Mouse (Mus musculus) cerebellum, adult 2 months (tissue): ENCODE data around the gene Asb18. TPM values are rescaled to one million over a fixed set of nuclear protein-coding genes. Genes with fewer than 3 reads are reported as not detected.

Experiments
- DNase-seq, 2 experiments: peaks; one replicate each; pipeline ENCODE4 v3.0.0; 2021
- H3K27ac ChIP-seq: fragments of 200-500 bp; 2 replicates; pipeline ENCODE4 v1.5.1; 2012; ENCODE audit warnings: low read length, control low read depth, inconsistent platforms; ENCODE audit not compliant: insufficient read depth
- H3K27me3 ChIP-seq: fragments of 200-500 bp; 2 replicates; pipeline ENCODE4 v1.6.1; 2012; ENCODE audit warnings: inconsistent platforms, mild to moderate bottlenecking, low read length, moderate library complexity; ENCODE audit not compliant: control insufficient read depth, insufficient read depth
- H3K4me1 ChIP-seq: fragments of 200-500 bp; 2 replicates; pipeline ENCODE4 v1.6.1; 2011; ENCODE audit warnings: low read length; ENCODE audit not compliant: control insufficient read depth, insufficient read depth
- H3K4me3 ChIP-seq: fragments of 200-500 bp; replicated peaks from 2 replicates; pipeline ENCODE3; 2011; ENCODE audit warnings: mild to moderate bottlenecking, low read depth, low read length, control low read depth; ENCODE audit not compliant: insufficient read depth
- CTCF ChIP-seq: fragments of 200-500 bp; IDR thresholded peaks from 2 replicates; pipeline ENCODE4 v1.5.1; 2011; ENCODE audit warnings: low read depth, mild to moderate bottlenecking, control low read depth, low read length, moderate library complexity, borderline replicate concordance; ENCODE audit not compliant: insufficient read depth
- POLR2A ChIP-seq: fragments of 200-500 bp; IDR thresholded peaks from 2 replicates; pipeline ENCODE4 v1.6.1; 2011; ENCODE audit warnings: low read length, control low read depth, borderline replicate concordance; ENCODE audit not compliant: insufficient read depth
- WGBS: fragments of 180-500 bp; shearing (Covaris S2); methylation state at CpG from one replicate; pipeline ENCODE4 v1.1.7; 2018; 5-methylcytosine and 5-hydroxymethylcytosine counted together
- polyA plus RNA-seq: library from polyadenylated mRNA; depleted of rRNA; stranded (reverse); fragments of >200 nt; gene quantifications from 2 replicates; pipeline ENCODE4 v1.2.3, GENCODE M21; 2012

Asb18 gene
- polyA plus RNA-seq, 1 experiment, result 1.5 TPM

DNA sequence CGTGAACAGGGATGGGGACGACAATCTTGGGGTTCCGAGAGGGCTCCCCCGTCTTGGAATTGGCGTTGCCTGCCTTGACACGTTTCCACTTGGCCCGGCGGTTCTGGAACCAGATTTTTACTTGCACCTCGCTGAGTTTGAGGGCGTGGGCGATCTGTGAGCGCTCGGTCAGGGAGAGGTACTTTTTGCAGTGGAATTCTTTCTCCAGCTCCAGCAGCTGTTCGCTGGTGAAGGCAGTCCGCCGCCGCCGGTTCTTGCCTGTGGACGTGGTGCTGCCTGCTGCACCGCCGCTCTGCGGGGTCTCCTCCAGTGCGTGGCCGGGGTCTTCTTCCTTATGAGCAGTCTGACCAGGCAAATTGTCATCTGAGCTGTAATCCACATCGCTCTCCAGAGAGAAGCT is 85.8 kb downstream of the Asb18 start:
- WGBS, result 9% methylated on average over 25 of the region's 25 CpGs
- DNase-seq, result no peak

GRCm38 (mm10) chr1:89927061-89927661 is 87.3 kb downstream of the Asb18 start:
- no peak overlapping the region for H3K27ac ChIP-seq
- H3K4me3 ChIP-seq, result no peak overlapping the region
- peaks cover 8% of the 10 kb centered on the region; the same call in 1 of the 2 replicates for H3K27me3 ChIP-seq
- 15% methylated on average over 36 of the region's 36 CpGs for WGBS
- no peak for DNase-seq
- TF ChIP-seq CTCF (no peak), POLR2A (no peak)
- H3K4me1 ChIP-seq, result no peaks in the 10 kb centered on the region; the same call in 1 of the 2 replicates

More for the DNA sequence above, 85.8 kb downstream of the Asb18 start:
- Histone ChIP-seq H3K27me3 (peaks cover 8% of the 10 kb centered on the region; the same call in 1 of the 2 replicates), H3K4me1 (no peaks in the 10 kb centered on the region; the same call in 1 of the 2 replicates), H3K27ac (no peak overlapping the region), H3K4me3 (no peak overlapping the region)
- no peak for TF ChIP-seq POLR2A
- no peak for TF ChIP-seq CTCF

DNA sequence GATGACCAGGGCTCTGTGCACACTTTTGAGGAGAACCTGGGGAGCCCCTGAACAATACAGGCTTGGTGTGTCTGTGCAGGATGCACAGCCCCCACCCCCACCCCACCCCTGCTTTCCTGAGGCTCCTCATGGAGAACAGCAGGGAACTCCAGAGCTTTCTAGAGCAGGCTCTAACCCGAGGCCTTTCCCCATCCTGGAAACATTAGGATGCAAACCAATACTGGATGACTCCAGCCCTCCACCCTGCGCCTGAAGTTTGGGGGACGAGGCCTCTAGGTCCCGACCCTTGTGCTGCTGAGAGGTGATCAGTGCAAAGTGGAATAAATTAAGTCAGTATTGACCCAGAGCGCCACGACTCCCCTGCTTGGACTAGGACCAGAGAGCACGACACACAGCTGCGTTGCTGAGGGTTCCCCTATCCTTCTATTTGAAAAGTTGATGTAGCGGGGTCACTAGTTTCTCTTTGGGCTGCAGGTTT is 87.8 kb downstream of the Asb18 start:
- Histone ChIP-seq H3K4me1 (no peaks in the 10 kb centered on the region; the same call in 1 of the 2 replicates), H3K4me3 (no peak overlapping the region), H3K27me3 (peaks cover 8% of the 10 kb centered on the region; the same call in 1 of the 2 replicates), H3K27ac (no peak overlapping the region)
- no peak for DNase-seq
- no peak for TF ChIP-seq POLR2A
- 24% methylated on average over 9 of the region's 9 CpGs for WGBS

GRCm38 (mm10) chr1:89925501-89926190 is 88.8 kb downstream of the Asb18 start:
- no peak for DNase-seq
- WGBS, result 52% methylated on average over 12 of the region's 12 CpGs
- Histone ChIP-seq H3K4me3 (no peak overlapping the region), H3K4me1 (no peaks in the 10 kb centered on the region; the same call in 1 of the 2 replicates), H3K27me3 (peaks cover 6% of the 10 kb centered on the region; the same call in 1 of the 2 replicates), H3K27ac (no peak overlapping the region)
- TF ChIP-seq CTCF (no peak), POLR2A (no peak)

- Histone ChIP-seq H3K4me1 (no peaks in the 10 kb centered on the region), H3K4me3 (no peak overlapping the region)
Observed at GRCm38 (mm10) chr1:89923642-89924020, 90.8 kb downstream of the Asb18 start.

DNA sequence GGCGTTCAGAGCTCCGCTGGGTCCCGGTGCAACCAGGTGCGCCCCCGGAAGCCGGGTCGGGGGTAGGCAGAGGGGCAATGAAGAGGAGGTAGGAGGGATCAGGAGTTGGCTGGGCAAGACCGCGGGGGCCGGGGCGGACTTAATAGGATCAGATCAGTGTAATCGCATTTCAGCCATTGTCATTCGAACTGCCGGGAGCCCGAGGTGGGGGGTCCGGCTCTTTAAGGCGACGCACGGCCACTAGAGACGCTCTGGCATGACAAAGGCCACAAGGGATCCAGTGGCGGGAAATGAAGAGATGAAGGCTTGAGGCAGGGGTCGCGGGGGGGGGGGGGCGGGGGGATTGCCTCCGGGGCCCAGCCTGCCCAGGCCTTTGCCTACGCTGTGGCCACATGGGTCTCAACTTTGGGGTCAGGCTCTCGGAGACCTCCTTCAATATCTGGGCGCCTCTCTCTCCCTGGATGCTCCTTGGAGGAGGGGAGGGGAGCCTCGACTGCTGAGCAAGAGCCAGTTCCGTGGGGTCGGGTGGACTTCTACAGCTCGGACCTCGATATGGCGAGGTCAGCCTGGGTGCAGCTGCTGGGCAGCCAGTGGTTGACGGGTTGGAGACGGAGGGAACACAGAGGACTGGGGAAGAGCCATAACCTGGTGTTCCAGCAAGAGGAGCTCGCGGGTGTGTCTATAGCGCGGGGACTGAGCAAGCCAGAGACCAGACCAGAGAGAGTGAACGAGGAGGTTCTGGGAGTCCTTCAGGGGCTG is 91.4 kb downstream of the Asb18 start:
- WGBS, result 4% methylated on average over 40 of the region's 41 CpGs
- TF ChIP-seq POLR2A, result no peak
- no peak for TF ChIP-seq CTCF
- H3K4me1 ChIP-seq, result no peaks in the 10 kb centered on the region
- DNase-seq, result no peak
- H3K27ac ChIP-seq, result no peak overlapping the region
- peaks cover 1% of the 10 kb centered on the region; the same call in 1 of the 2 replicates for H3K27me3 ChIP-seq
- H3K4me3 ChIP-seq, result no peak overlapping the region

More at GRCm38 (mm10) chr1:89923642-89924020, 90.8 kb downstream of the Asb18 start:
- TF ChIP-seq POLR2A, result no peak
- no peak for TF ChIP-seq CTCF
- no peak for DNase-seq
- peaks cover 1% of the 10 kb centered on the region; the same call in 1 of the 2 replicates for H3K27me3 ChIP-seq
- 21% methylated on average over 14 of the region's 14 CpGs for WGBS
- no peak overlapping the region for H3K27ac ChIP-seq

DNA sequence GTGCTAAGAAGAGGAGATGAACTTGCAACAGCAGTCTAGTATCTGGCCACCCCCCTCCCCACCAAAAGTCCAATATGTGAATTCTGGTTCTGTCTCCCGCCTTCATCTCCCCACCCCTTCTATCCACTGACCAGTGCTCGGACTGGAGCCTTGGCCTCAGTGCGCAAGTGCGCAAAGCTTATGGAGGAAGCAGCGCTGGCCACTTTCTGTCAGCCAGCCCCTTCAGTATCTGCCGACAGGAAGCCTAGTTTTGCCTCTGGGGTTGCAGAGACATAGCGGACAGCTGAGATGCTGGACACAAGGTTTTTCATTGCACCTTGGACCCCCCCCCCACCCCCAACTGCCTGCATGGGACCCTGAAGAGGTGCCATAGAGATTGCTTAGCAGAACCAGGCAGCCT is 92.2 kb downstream of the Asb18 start:
- H3K4me3 ChIP-seq, result no peak overlapping the region
- 3% methylated on average over 7 of the region's 7 CpGs for WGBS
- H3K4me1 ChIP-seq, result no peaks in the 10 kb centered on the region
- H3K27ac ChIP-seq, result no peak overlapping the region
- DNase-seq, result no peak
- no peak for TF ChIP-seq POLR2A
- no peak for TF ChIP-seq CTCF
- H3K27me3 ChIP-seq, result peaks cover 1% of the 10 kb centered on the region; the same call in 1 of the 2 replicates
